Mouse (Mus musculus) kidney, postnatal 25 days (tissue): ENCODE measurements around the gene Pmpca.

ENCODE experiments used
- DNase-seq, 2 experiments: peaks; one replicate each; pipeline ENCODE4 v3.0.0; 2021; ENCODE audit warnings: mixed read lengths in 2 of 2

The Pmpca gene

DNA sequence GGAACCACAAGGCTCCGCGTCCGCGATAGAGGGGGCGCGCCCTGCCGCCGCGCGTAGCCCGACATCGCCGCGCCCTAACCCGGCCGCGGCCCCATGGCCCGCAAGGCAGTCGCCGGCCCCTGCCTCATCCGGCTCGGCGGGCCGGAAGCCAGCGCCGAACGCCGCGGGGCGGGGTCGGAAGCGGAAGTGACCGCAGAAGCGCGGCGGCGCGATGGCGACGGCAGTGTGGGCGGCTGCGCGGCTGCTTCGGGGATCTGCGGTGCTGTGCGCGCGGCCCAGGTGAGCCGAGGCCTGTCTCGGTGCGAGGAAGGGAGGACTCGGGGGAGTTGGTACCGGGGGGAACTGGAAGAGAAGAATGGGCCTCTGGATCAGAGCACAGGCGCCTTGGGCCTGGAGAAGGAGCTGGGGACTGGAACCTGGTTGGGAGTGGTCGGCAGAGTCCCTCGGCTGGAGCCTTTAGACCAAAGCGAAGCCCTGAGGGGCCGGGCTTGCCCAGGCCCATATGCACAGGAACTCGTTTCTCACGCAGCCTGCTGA is at the start of gene Pmpca, which contains the start of gene Entr1:
Gene Pmpca, plus strand, starts transcription at position 186 of the 537 bp plus-strand sequence.
Gene Entr1, minus strand, starts transcription at position 163 of the 537 bp plus-strand sequence.
- DNase-seq, result peak; percentile 84 to 92

DNA sequence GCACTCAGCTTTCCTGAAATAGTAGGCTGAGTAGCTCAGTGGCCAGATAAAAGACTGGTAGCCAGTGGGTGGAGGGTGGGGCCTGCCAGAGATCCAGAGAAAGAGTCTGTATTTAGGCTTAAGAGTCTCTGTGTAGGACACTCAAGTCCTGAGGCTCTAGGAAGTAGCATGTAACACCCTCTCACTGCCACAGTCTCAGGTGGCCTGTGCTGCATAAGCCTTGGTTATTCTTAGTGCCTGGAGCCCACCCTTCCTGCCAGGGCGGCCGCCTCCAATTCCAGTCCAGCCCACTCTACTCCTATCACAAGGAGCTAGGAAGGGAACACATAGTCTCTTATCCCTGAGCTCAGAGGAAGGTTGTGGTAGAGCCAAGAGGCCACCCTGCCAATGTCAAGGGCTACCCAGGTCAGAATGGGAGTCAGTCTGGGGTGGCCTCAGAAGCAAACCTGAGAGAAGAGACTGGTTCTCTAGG is 47.6 kb upstream of the Pmpca start:
- DNase-seq, result peak; percentile 24 to 72

DNA sequence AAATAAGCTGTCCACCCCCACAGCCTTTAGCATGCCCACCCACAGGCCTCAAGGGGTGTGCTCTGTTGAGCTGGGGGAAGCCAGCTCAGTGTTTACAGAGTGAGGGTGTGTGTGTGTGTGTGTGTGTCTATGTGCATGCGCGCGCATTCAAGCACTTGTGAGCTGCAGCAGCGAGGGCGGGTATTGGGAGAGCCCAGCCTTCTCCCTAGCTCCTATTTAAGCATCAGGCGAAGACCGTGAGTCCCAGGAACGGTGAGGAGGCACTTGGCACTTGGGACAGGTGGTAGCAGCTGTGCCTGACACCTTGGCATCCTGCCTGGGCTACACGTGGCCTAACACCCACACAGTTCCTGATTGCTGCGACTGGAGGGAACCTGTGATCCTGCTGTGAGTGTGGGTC is 47.1 kb upstream of the Pmpca start:
- peak; percentile 68 to 81 for DNase-seq

DNA sequence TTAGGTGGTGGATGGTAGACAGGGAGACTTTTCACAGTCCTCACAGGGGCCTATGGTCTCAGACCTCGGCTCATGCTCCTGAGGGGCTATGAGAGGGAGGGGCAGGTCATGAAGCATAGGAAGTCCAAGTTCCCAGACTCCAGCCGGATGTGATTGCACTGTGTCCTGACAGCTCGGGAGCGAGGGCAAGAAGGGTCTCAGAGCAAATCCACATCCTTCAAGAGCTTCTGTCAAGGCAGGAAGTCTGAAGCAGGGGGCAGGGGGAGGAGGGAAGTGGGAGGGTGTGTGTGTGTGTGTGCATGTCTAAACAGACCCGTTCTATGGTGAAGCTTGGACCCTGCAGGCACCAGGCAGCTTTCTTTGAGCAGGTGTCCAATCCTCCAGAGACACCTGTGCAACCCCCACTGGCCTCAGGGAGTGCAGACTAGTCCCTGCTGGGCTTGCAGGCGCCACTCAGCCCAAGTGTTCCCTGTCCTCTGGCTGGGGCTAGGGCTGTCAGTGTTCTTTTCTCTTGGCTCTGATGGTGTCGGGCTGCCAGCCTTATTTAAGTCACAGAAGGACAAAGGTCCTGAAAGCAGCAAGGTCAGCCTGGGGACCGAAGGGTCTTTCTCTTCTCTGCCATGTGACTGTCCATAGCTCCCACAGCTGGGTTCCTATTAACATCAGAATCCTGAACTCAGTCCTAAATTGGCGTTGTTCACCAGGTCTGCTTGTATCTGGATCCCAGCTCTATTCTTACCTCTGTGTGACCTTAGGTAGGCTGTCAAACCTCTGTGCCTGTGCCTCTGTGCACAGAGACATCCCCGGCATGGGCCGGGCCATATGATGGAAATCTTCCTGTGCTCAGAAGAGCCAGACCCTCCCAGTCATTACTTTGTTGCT is 46.3 kb upstream of the Pmpca start:
- DNase-seq, result peak; percentile 62 to 89

DNA sequence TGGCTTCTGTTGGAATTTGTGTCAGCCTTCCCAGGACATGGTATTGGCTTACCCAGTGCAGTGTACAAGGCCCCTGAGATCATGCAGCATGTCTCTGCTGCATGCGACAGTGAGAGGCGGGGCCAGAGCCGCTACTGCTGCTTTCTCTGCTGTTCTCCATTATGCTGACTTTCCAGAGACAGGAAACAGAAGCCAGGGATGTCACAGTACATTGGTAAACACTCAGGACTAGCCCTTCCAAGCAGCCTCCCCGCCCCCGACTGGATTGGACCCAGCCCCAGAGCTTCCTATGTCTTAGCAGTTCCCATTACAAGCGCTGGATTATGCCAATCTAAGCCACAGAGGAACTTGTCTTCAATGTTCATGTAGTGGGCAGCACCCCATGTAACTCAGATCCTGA is 40.9 kb upstream of the Pmpca start:
- peak; percentile 56 to 77 for DNase-seq

DNA sequence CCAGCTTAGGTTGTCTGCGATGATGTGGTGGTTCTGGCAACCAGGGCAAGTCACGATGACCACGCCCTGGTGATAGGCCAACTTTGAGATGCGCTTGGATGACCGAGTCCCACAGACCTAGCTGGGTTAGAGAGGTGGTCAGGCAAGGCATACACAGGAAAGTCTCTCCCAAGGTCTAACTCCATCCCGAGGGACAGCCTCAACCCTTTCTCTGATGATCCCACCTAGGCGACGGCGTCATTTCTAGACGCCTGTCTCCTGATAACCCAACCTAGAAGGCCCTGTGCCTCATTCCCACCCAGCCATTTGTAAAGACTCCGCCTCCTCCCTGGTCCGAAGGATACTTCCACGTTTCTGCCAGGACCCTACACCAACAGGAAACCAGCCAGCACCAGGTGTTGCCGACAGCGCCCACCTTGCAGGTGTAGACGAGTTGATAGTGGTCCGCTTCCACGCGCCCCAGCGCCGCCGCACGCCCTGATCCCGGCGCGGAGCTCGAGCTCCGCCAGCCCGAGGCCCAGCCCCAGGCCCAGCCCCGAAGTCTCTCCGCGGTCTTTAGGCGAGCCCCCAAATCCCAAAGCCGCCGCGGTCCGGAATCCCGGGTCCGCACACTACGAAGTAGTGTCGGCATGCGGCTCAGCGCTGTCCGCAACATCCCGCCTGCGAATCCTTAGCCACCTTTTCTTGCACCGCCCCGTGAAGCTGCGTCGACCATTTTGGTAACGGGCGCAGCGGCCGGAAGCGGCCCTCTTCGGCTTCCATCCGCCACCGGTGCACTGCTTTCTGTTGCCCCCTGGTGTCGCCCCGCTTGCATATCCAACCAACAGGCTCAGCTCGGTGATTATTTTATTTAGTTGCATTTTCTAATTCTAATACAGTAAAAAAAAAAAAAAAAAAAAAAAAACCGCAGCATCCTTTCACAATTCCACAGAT is 37.5 kb upstream of the Pmpca start, which contains the start of gene Dnlz:
Gene Dnlz, minus strand, starts transcription at position 753 of the 933 bp plus-strand sequence.
- DNase-seq, result peak; percentile 96

DNA sequence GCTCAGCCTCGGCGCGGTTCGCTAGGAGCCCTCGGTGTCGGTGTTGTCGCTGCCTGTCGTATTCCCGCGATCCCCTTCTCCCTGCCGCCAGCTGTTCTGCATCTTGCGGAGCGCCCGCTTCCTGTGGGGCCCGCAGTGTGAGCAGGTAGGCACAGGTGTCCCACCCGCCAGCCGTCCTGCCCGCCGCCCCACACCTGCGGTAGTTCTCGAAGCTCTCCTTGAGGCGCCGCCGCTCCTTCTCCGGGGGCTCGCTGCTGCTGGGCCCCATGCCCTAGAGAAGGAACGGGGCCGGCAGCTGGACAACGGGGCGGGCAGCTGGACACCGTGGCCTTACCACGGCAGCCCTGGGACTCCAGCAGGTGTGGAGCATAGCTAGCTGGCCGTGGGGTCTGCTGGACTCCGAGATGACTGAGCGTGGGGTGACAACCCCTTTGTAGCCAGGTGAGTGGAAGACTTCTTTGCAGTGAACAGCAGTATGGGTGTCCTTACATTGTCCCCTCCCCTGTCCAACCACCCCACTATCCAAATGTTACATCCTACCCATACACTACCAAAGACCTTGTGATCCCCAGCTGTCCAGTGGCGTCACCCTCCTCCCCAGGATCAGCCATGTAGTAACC is 36.7 kb upstream of the Pmpca start:
- DNase-seq, result no peak

DNA sequence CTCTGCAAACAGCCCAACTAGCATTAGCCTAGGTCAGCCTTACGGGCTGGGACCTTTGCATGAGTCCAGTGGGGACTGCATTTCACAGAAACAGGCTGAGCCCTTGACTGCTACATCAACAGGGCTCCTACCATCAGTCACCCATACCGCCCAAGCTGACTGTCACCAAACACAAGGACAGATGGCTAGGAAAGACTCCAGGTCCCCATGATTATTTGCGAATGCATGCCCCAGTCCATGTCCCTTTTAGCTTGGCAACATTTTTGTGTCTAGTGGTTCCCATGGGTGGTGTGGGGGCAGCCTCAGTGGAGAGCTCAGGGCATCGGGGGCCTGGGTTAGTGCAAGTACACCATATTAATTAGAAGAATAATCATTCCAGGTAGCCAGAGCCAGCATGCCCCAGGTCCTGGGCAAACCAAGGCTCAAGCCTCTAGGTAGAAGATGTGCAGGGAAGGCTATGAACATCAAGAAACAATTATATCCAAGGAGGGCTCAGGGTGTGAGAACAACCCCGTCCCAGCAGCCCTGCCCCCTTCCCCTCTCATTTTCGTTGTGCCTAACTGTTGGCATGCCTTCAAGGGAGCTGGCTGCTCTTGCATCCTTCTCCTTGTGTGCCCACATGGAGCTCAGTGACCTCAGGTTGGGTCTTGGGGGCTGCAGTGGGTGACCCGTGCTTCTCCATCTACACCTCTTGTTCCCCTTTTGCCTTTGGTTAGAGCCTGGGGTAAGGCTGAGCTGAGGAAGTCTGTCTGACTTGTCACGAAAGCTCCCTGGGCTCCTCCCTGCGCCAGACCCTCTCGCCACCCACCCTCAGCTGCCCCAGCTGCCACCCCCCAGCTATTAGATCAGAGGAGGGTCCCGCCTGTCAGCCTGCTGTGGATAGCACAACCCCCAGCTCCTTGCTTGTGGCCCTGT is 35.8 kb upstream of the Pmpca start:
- DNase-seq, result no peak

DNA sequence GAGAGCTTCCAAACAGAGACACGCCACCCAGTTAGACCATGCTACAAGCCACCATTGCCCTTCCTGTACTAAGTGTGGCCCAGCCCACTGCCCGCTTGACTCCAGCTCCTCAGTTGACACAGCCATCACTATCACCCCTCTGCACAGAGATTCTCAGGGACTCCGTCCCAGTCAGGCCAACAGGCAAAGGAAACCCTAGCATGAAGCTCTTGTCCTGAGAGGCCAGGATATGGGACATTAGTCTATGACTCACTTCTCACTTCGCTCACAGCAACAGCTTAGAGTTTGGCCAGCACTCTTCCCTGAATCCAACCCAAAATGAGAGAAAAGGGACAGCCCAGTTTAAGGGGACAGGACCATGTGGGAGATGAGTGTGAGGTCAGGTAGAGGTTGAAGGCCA is 34.7 kb upstream of the Pmpca start:
- no peak for DNase-seq

DNA sequence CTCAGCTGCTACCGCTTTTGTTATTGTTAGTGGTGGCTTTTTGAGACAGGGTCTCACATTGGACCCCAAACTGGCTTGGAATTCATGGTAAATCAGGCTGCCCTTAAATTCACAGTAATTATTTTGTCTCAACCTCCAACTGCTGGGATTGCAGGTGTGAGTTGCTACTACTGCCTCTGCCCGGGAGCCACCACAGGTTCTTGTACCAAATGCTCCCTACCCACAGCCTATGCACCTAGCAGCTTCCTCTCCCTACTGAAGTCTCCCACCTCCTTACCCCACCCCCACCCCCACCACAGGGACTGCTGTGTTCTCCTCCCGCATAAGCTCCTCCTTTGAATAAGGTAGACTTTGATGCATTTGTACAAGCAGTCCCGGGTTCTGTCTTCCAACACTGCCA is 32.9 kb upstream of the Pmpca start:
- DNase-seq, result no peak

DNA sequence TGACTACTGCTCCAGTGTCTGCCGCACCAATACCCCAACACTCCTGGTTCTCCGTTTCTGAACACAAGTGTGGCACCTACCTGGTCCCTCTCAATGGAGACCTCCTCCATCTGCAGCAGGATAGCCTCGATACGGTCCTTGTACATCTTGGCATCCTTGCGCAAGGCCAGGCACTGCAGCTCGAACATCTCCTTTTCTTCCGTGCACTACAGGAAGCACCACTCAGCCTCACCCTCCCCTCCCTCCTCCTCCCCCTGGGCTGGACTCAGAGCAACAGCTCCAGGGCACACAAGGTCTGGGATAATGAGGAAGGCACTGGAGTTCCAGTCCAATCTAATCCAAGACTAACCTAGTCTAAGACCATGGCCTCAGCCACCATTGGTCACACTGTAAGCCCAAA is 32.5 kb upstream of the Pmpca start:
- no peak for DNase-seq

DNA sequence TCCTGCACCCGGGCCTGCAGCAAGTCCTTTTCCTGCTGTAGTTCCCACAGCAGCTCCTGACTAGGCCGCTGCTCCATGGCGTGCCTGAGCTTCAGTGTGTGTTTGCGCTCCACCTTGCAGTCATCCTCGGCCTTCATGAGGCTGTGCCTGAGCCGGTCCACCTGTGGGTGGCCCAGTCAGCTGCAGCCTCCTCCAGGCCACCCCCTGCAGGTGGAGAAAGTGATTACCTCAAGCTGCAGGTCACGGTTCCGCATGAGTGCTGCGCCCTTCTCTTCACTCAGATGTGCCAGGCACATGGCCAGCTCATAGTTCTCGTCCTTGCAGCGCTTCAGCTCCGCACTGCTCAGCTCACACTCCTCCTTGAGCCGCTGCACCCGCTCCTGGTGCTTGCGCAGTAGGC is 31.7 kb upstream of the Pmpca start:
- DNase-seq, result peak; percentile 86 to 92

DNA sequence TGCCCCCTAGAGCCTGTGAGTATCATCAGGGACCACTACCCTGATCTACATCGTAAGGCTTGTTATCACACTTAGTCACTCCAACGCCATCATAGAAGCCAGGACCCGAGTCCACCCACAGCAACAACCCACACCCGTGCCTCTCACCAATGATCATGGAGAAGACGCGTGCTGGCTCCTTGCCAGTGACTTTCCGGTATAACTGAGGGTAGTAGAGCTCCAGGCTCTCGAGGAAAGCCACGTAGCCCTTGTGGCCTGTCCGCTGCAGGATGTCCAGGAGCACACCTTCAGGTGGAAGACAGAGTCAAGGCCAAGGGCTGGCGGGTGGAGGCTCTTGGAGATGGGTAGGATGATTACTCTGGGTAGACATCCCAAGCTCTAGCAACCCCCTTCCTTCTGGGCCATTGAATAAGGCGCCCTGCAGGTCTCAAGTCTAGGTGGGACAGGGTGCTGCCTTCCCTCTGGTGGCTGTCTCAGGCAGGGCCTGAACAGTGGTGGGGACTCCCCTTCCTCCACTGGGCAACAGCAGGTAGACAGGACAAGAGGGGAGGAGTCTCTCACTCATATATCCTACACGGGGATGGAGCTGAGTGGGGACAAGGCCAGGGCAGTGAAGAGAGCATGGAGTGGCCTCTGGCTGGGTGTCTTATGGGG is 30.3 kb upstream of the Pmpca start:
- no peak for DNase-seq

DNA sequence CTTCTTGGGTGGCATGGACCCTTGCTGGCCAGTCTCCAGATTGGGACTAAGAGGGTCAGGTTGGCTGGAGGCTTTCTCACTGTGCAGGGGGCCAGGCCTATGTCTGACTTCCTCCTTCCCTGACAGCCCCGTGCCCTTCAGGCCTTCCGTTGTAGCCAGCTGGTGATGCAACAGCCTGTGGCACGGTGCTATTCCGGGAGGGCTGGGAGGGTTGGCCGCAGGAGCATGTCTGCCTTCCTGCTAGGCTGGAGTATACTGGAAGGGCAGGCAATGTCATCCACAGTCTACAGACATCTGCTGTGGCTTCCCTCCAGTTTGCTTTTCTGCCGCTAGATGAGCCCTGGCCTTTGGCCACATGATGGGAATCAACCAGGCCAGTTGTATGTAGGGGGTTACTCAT is 29.2 kb upstream of the Pmpca start:
- DNase-seq, result no peak

DNA sequence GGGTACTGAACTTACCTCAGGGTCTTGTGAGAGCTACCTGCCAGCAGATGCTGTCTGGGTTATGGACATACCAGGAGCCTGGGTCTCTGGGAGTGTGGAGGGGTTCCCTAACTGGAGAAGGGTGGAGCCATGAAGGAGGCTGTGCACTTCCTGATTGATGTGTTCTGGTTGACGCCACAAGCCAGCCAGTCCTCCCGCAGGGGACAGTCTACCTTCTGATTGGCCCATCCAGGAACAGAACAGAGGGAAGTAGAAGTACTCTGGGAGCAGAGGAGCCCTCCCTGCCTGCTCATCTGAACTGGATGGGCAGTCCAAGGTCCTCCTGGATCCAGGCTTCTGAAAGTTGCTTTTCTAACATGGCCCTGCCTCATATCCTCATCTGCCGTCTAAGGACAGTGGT is 28.4 kb upstream of the Pmpca start, which contains the start of gene Card9:
Gene Card9, minus strand, starts transcription at position 147 of the 400 bp plus-strand sequence.
- no peak for DNase-seq

DNA sequence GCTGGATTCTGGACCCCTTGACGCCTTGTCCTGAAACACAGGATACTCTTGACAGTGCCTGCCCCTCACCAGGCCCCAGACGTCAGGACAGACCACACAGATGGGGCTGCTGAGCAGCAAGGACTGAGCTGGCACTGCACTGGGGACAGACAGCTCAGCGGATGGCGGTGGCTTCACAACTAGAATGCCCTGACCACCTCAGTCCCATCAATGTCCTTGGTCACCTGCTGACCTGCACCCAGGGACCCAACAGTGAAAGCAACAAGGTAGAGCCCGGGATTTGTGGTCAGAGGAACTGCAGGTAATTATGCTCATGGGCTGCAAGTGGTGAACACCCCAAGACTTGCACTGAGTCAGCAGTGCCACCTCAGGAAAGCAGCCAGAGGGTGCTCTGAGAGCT is 26.1 kb upstream of the Pmpca start:
- no peak for DNase-seq

DNA sequence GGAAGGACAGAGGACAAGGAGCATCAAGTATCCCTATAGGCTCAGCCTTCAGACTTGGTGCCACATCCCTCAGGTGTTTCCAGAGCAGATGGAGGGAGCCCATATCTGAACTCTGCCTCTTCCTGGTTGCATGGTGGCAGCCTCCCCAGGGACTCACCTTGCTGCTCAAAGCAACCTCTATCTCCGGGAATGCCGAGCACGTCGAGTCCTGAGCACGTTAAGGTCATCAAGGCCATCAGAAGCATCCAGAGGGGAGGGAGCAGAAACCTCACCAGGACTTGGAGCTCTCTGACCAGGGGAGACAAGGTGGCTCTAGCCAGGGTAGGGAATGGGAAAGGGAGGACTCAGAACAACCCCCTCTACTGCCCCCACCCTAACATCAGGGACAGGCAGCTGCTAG is 25.7 kb upstream of the Pmpca start:
- DNase-seq, result no peak

DNA sequence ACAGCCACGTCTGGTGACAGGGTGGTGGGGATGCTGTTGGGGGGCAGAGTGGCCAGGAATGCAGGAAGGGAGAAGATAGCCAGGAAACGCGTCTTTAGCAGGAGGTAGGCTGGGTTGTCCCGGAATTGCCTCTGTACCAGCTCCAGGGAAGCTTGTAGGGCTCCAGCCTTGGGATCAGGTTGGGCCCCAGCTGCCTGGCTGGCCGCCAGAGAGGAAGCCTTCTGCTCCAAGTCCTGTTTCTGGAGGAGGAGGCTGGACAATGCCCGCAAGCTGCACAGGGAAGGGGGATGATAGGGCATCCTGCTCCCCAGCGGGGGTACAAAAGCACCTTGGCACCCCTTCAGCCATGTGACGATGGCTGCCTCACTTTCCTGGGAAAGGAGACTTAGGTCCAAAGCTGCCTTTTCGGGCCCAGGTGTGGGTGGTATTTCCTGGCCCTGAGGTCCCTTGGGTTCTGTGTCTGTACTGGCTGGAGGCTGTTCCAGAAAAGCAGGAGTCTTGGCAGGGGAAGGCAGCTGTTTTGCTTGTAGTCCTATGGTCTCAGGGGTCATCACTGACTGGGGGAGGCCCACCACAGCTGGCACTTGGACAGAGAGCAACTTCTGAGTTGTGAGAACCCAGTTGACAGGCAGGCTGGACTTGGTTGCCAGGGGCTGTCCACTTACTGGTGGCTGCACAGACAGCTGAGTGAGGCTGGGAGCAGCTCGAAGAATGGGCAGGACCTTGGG is 24.2 kb upstream of the Pmpca start:
- peak; percentile 81 to 83 for DNase-seq

DNA sequence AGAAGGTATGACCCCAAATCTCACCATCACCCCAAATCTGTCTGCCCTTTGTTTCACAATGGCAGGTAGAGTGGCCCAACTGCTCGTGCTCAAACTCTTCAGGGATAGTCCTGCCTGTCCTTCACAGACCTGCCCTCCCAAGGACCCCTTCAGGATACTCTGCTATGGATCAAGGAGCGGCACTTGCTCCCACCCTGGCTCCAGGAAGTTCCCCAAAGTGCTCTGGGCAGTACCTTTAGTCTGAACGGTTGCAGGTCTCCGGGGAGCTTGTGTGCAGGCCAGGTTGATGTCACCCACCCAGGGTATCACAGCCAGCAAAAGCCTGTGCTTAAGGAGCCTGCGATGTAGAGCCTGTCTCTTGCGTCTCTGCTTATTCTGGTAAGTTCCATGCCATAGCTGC is 21.2 kb upstream of the Pmpca start:
- DNase-seq, result no peak

DNA sequence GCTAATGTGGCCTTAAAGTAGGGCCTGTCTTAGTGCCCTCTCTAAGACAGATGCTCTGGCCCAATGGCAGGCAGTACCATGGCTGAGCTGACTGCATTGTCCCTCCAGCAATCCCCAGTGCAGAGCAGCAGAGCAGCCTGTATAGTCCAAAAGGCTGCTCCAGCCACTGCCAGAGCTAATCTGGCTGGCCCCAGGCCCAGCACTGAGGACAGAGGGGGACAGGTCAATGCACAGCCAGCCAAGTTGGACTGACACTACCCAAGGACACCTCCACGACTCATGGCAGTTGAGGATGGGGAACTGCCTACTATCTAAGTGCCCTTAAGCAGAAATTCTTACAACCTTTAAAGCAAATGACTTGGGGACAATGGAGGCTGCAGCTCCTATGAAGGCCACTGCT is 20.6 kb upstream of the Pmpca start:
- no peak for DNase-seq
